Mouse (Mus musculus): Measurements from ENCODE around the gene Chrna10.

Gene Chrna10

GRCm38 (mm10) chr7:102116579-102117331 lies at the start of gene Chrna10:
Gene Chrna10 (minus strand): TSS chr7:102116828.
- no peak for DNase-seq

- no peak for DNase-seq
Measured at GRCm38 (mm10) chr7:102153691-102154090, 37.1 kb upstream of the Chrna10 start.

GRCm38 (mm10) chr7:102137898-102138297 lies 21.3 kb upstream of the Chrna10 start:
- DNase-seq = no peak

DNA sequence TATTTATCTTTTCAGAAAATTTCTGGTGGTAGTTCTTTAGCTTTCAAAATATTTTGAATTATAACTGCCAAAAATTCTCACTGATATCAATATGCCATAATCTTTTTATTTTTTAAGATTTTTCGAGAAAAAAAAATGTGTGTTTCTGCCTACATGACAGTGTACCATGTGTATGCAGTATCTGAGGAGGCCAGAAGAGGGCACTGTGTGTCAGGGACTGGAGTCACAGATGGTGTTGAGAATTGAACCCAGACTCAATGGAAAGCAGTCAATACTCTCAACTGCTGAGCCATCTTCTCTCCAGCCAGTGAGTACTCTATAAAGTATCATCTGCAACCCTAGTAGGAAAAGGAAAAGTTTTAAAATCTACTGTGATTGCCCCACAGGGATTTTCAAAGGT lies 20.8 kb upstream of the Chrna10 start:
- DNase-seq = peak; percentile 44

- no peak for DNase-seq
Measured at GRCm38 (mm10) chr7:102132395-102132794, 15.8 kb upstream of the Chrna10 start.

- DNase-seq = no peak
Measured at GRCm38 (mm10) chr7:102120326-102120725, 3.7 kb upstream of the Chrna10 start.

- DNase-seq = no peak
Measured at GRCm38 (mm10) chr7:102117382-102117781, 754 bp upstream of the Chrna10 start.

GRCm38 (mm10) chr7:102113151-102113729 lies 3.4 kb downstream of the Chrna10 start:
- no peak for DNase-seq

- DNase-seq = no peak
Measured at GRCm38 (mm10) chr7:102109746-102110145, 6.9 kb downstream of the Chrna10 start.

- DNase-seq = no peak
Measured at GRCm38 (mm10) chr7:102109171-102109570, 7.5 kb downstream of the Chrna10 start, which contains the start of gene Art5. Gene Art5 (minus strand): TSS chr7:102109489.

DNA sequence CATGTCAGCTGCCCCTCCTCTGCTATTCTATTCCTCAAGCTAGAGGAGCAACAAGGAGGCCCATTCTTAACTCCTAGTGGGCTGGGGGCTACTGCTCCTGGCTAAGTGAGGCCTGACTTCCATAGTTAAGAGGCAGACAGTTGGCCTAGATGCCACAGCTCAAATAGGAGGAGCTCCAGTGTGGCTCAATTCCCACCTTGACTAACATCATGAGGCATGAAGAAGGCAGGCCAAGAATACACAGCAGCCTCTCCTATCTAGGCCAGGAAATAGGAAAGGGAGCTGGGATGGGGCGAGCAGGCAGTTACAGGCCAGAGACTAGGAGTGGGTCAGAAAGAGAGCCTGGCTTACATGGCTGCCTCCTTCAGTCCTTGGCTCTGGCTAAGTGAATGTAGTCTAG lies 8.4 kb downstream of the Chrna10 start:
- DNase-seq = peak; percentile 22

GRCm38 (mm10) chr7:102106700-102107141 lies 9.9 kb downstream of the Chrna10 start:
- peak; percentile 38 for DNase-seq

DNA sequence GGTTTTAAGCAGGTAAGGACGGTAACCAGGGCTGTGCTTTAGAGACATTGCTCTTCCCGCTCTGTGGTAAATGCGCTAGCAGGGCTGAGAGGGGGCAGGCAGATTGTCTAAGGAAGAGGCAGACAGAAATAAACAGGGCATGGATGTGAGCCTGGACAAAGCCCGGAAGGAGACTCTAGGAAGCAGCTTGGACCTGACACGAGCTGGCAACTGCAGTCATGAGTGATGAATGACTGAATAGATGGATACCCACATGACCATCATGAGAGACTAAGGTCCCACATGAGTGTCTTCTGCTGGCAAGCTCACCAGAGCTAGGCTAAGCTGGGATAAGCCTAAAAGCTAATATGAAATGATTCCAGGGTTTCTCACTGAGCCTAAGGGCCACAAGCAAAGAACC lies 12.5 kb downstream of the Chrna10 start:
- DNase-seq = no peak

GRCm38 (mm10) chr7:102103555-102103954 lies 13.1 kb downstream of the Chrna10 start:
- DNase-seq = no peak

DNA sequence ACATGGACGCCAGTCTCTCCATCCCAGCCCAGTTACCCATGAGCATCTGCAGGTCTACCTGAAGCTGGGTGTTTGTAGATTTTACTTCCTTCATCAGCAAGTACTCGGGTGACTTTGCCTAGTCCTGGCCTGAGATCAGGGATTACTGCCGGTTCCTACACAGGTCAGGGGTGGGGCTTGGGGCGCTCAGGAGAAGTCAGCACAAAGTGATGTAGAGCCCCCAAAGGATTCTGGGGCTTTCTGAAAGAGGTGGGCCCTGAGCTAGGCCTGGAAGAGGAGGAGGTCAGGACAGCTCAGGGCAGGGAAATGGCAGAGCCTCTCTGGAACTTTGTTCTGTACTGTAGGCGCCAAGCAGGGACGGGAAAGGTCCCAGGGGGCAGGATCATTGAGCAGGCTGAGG lies 13.9 kb downstream of the Chrna10 start:
- no peak for DNase-seq

DNA sequence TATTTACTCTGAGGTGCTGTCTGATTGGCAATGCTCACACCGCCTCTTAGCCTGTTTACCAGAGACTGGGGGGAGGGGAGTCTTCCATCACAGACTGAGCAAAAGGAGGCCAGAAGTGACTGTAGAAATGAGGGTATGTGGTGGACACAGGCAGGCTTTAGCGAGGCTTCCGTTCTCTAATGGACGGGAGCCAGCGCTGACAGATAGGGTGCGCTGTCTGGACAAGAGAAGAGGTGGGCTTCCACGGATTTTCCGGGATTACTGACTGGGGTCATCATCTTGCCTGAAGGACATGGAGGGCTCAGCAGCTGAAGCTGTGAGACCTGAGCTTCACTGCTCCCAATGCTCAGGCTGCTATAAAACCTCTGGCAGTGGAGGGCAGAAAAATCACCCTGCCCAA lies 14.4 kb downstream of the Chrna10 start:
- peak; percentile 57 for DNase-seq

DNA sequence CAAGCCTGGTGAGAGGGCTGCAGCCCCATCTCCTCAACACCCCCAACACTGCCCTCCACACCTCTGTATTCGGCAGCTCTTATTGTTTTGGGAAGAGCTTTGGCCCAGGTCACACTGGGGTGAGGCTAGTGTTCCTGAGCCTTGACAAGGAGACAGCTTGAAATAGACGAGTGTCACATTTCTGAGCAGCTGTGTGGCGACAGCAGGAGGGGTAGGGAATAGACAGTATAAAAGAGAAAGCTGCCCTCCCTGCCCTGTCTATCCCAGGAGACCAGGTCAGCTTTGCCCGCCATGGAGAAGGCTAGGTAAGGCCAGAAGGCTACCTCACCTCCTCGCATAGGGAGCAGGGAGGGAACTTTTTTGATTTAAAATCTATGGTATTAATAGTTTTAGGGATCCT lies 15.1 kb downstream of the Chrna10 start, which contains the start of gene Art1:
Gene Art1 (plus strand): TSS at position 257 of the 400 bp plus-strand sequence.
- DNase-seq = no peak

GRCm38 (mm10) chr7:102100868-102101267 lies 15.8 kb downstream of the Chrna10 start:
- no peak for DNase-seq

- peak; percentile 56 for DNase-seq
Measured at GRCm38 (mm10) chr7:102099760-102100661, 16.6 kb downstream of the Chrna10 start.

DNA sequence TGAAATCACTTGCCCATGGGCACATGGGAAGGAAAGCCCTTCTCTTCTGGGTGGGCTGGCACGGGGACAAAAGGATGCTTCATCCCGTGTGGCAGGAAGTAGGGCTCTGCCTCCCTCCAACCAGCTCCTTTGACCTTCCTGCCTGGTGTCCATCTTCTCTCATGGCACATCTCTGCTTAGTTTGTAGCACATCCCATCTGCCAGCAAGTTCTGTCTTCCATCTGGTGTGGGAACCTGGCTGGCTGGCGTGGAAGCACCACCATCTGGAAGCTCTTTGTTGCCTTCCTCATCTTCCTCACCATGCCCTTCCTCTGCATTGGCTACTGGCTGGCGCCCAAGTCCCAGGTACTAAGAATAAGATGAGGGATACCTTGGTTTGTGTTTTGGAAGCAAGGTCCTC lies 29.3 kb downstream of the Chrna10 start:
- no peak for DNase-seq

- DNase-seq = no peak
Measured at GRCm38 (mm10) chr7:102084041-102084696, 32.5 kb downstream of the Chrna10 start.

DNA sequence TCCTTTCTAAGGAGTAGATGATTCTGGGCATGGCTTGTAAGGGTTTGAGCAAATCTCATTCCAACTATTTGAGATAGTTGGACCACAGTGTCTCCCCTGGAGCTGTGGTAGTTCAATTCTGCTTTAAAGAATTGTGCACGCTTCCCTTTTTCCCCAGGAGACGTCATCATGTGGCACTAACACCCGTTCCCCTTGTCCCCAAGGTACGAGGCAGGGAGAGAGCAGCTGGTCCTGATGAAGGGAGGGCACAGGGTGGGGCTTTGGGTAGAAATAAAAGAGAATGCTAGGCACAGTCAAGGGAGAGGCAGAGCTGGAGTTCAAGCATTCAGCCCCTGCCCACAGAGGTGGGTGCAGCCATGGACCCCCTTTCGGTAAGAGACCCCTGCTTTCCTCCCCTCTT lies 33.8 kb downstream of the Chrna10 start, which contains the start of gene Trpc2:
Gene Trpc2 (plus strand): TSS at position 301 of the 400 bp plus-strand sequence.
- no peak for DNase-seq

DNA sequence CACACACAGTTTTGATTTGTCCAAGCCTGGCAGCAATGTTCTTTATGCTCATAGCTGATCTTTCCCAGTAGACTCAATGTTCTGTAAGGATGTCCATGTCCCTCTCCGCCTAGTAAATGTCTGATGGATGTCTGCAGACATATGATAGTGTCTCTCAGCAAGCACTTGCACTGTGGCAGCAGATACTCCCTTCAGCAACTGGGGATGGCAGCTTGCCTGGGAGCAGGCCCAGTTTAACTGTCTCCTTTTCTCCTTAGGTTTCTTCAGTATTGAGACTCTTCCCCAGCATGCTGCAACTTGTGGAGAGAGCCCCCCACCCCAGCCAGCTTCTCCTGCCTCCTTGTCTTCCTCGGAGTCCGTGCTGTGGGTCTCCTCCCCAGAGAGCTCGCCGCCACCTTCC lies 34.8 kb downstream of the Chrna10 start:
- DNase-seq = no peak
